Mouse (Mus musculus) kidney, postnatal 0 days (tissue): ENCODE data around the gene Vinac1. TPM values are rescaled to one million over a fixed set of nuclear protein-coding genes. Genes with fewer than 3 reads are reported as not detected.

Experiments used
- ATAC-seq: fragments of 200-750 bp; cut with Nextera tagmentation; replicated peaks from 2 replicates; pipeline ENCODE4 v1.8.0; 2017; ENCODE audit warnings: low read depth, moderate number of reproducible peaks, moderate TSS enrichment, moderate library complexity; ENCODE audit not compliant: low FRiP score
- DNase-seq: peaks from one replicate; pipeline ENCODE4 v3.0.0-alpha.2; 2016; ENCODE audit warnings: low spot score
- H3K27ac ChIP-seq: fragments of 300-500 bp; sonication (generic); 2 replicates; pipeline ENCODE4 v1.5.1; 2014; ENCODE audit warnings: mild to moderate bottlenecking
- H3K27me3 ChIP-seq: fragments of 300-500 bp; sonication (generic); 2 replicates; pipeline ENCODE4 v1.6.1; 2014; ENCODE audit warnings: low read length, mixed read lengths; ENCODE audit not compliant: insufficient read depth
- H3K36me3 ChIP-seq: fragments of 300-500 bp; sonication (generic); 2 replicates; pipeline ENCODE4 v1.6.1; 2014; ENCODE audit warnings: low read length, mixed read lengths; ENCODE audit not compliant: insufficient read depth
- H3K4me1 ChIP-seq: fragments of 300-500 bp; sonication (generic); replicated peaks from 2 replicates; pipeline ENCODE4 v1.6.1; 2014; ENCODE audit warnings: antibody characterized with exemption, low read length, mixed read lengths; ENCODE audit not compliant: insufficient read depth
- H3K4me2 ChIP-seq: fragments of 300-500 bp; sonication (generic); 2 replicates; pipeline ENCODE4 v1.6.1; 2014; ENCODE audit warnings: mild to moderate bottlenecking, low read length, moderate library complexity, mixed read lengths
- H3K4me3 ChIP-seq: fragments of 300-500 bp; sonication (generic); replicated peaks from 2 replicates; pipeline ENCODE4 v1.5.1; 2014; ENCODE audit warnings: low read depth, low read length
- H3K9ac ChIP-seq: fragments of 300-500 bp; sonication (generic); 2 replicates; pipeline ENCODE4 v1.6.1; 2014; ENCODE audit warnings: low read depth, low read length
- H3K9me3 ChIP-seq: fragments of 300-500 bp; sonication (generic); replicated peaks from 2 replicates; pipeline ENCODE4 v1.6.1; 2016; ENCODE audit warnings: low read length, inconsistent platforms, mixed read lengths
- CTCF ChIP-seq: IDR thresholded peaks from 2 replicates; pipeline ENCODE4 v1.5.1; 2016; ENCODE audit warnings: antibody characterized with exemption, low read depth, mild to moderate bottlenecking, moderate library complexity
- WGBS: fragments of 180-500 bp; shearing (Covaris S2); extraction: QIAGEN DNeasy Blood & Tissue Kit; methylation state at CpG from one replicate; pipeline ENCODE4 v1.1.7; 2014; 5-methylcytosine and 5-hydroxymethylcytosine counted together
- polyA plus RNA-seq: library from polyadenylated mRNA; unstranded; fragments of >200 nt; fragmentation: Nextera tagmentation; extraction: Ambion mirVana; gene quantifications from 2 replicates; pipeline ENCODE4 v1.2.1, GENCODE M21; 2015

Vinac1 gene
- polyA plus RNA-seq, 1 experiment from 2014 or later: 0.11 TPM

- peak; percentile 75 for DNase-seq
- TF ChIP-seq CTCF: no peak
- peak within 1 kb of the TSS; percentile 69 for H3K9ac ChIP-seq
- H3K4me2 ChIP-seq: peak within 1 kb of the TSS; percentile 68
- H3K27me3 ChIP-seq: no peaks in the 10 kb centered on the region
- ATAC-seq: peak; percentile 95
- 1% methylated on average over 62 of the region's 62 CpGs for WGBS
- H3K4me3 ChIP-seq: peak within 1 kb of the TSS; percentile 67
- peak within 1 kb of the TSS; percentile 62 for H3K27ac ChIP-seq
- H3K9me3 ChIP-seq: no peaks in the 10 kb centered on the region
- H3K36me3 ChIP-seq: no peaks in the 10 kb centered on the region
- no peaks in the 10 kb centered on the region for H3K4me1 ChIP-seq
Measured at GRCm38 (mm10) chr2:129065437-129066282, 17.7 kb upstream of the Vinac1 start, which contains the start of gene Ttl. Gene Ttl, plus strand, starts transcription at chr2:129065942.

- no peak overlapping the region for H3K9ac ChIP-seq
- no peak overlapping the region for H3K4me3 ChIP-seq
- ATAC-seq: no peak
- WGBS: 73% methylated on average over 10 of the region's 10 CpGs
- TF ChIP-seq CTCF: no peak
- no peak for DNase-seq
- no peaks in the 10 kb centered on the region for H3K27me3 ChIP-seq
- no peak overlapping the region for H3K27ac ChIP-seq
- H3K4me2 ChIP-seq: no peak overlapping the region
- no peaks in the 10 kb centered on the region for H3K36me3 ChIP-seq
- no peaks in the 10 kb centered on the region for H3K4me1 ChIP-seq
- H3K9me3 ChIP-seq: no peaks in the 10 kb centered on the region
Measured at GRCm38 (mm10) chr2:129061456-129062059, 13.6 kb upstream of the Vinac1 start.

- no peak for ATAC-seq
- no peak for TF ChIP-seq CTCF
Measured at GRCm38 (mm10) chr2:129057920-129058361, 10.0 kb upstream of the Vinac1 start.

GRCm38 (mm10) chr2:129057256-129057655 lies 9.3 kb upstream of the Vinac1 start:
- DNase-seq (no peak), ATAC-seq (no peak)
- Histone ChIP-seq H3K4me3 (no peak overlapping the region), H3K4me2 (no peak overlapping the region), H3K9ac (no peak overlapping the region), H3K27me3 (no peaks in the 10 kb centered on the region), H3K9me3 (no peaks in the 10 kb centered on the region), H3K36me3 (no peaks in the 10 kb centered on the region), H3K27ac (no peak overlapping the region), H3K4me1 (no peaks in the 10 kb centered on the region)
- no peak for TF ChIP-seq CTCF
- WGBS: 95% methylated on average over 8 of the region's 8 CpGs

More at GRCm38 (mm10) chr2:129057920-129058361, 10.0 kb upstream of the Vinac1 start:
- H3K4me2 ChIP-seq: no peak overlapping the region
- no peaks in the 10 kb centered on the region for H3K4me1 ChIP-seq
- H3K36me3 ChIP-seq: no peaks in the 10 kb centered on the region
- no peaks in the 10 kb centered on the region for H3K9me3 ChIP-seq
- no peak overlapping the region for H3K4me3 ChIP-seq
- H3K27me3 ChIP-seq: no peaks in the 10 kb centered on the region
- WGBS: 90% methylated on average over 6 of the region's 6 CpGs
- H3K9ac ChIP-seq: no peak overlapping the region
- H3K27ac ChIP-seq: no peak overlapping the region
- DNase-seq: no peak

GRCm38 (mm10) chr2:129056597-129056996 lies 8.6 kb upstream of the Vinac1 start:
- no peak for DNase-seq
- H3K36me3 ChIP-seq: no peaks in the 10 kb centered on the region
- TF ChIP-seq CTCF: peak; percentile 58
- no peaks in the 10 kb centered on the region for H3K27me3 ChIP-seq
- no peaks in the 10 kb centered on the region for H3K9me3 ChIP-seq
- ATAC-seq: no peak
- 61% methylated on average over 9 of the region's 9 CpGs for WGBS
- H3K27ac ChIP-seq: no peak overlapping the region
- no peak overlapping the region for H3K4me3 ChIP-seq
- H3K4me1 ChIP-seq: no peaks in the 10 kb centered on the region
- no peak overlapping the region for H3K4me2 ChIP-seq
- H3K9ac ChIP-seq: no peak overlapping the region

- Histone ChIP-seq H3K9me3 (no peaks in the 10 kb centered on the region), H3K4me3 (no peak overlapping the region), H3K36me3 (no peaks in the 10 kb centered on the region), H3K9ac (no peak overlapping the region), H3K4me2 (no peak overlapping the region), H3K27me3 (no peaks in the 10 kb centered on the region), H3K27ac (no peak overlapping the region), H3K4me1 (no peaks in the 10 kb centered on the region)
- ATAC-seq: no peak
- no peak for TF ChIP-seq CTCF
- WGBS: 75% methylated on average over 6 of the region's 6 CpGs
- DNase-seq: no peak
Measured at GRCm38 (mm10) chr2:129055741-129056140, 7.8 kb upstream of the Vinac1 start.
